9 mouse cellular contexts compared by ENCODE assay signal in genomic region chr12:84038691-84039111, GRCm38 (mm10). TPM values are rescaled to one million over a fixed set of nuclear protein-coding genes. Genes with fewer than 3 reads are reported as not detected.
DNase-seq lines count a peak whose midpoint lies in the region; ATAC-seq and TF ChIP-seq lines count a peak whose summit lies in the region.
"Not testable (repeated sequence)": the region's sequence is repeated elsewhere in the genome, so short reads cannot be mapped to it uniquely, and the experiment has no call there.
"Had no signal": no experiment of that assay in that cellular context is flagged by ENCODE, and none has a peak within 500 bp of the region (broad histone marks: within the 10 kb centered on the region; RNA-seq: fewer than 3 reads in every experiment).

Gene Gm49366 (plus strand): TSS chr12:84038935.

- H3K4me3 ChIP-seq in hindbrain, postnatal 0 days (ENCODE audit: low read length) = peak within 1 kb of the TSS; percentile 42
- peak within 1 kb of the TSS; percentile 48 for H3K4me3 ChIP-seq in lung, embryonic 15.5 days
- peak within 1 kb of the TSS; percentile 47 for H3K4me3 ChIP-seq in neural tube, embryonic 15.5 days (replicated peaks)

- H3K9ac ChIP-seq in hindbrain, postnatal 0 days (replicated peaks; ENCODE audit: low read length) = peak within 1 kb of the TSS; percentile 48
- H3K9ac ChIP-seq in lung, embryonic 15.5 days = peak within 1 kb of the TSS; percentile 47
- H3K9ac ChIP-seq in neural tube, embryonic 15.5 days (replicated peaks) = peak within 1 kb of the TSS; percentile 40

- WGBS in hindbrain, postnatal 0 days = under 1% methylated on average over 39 of the region's 39 CpGs
- 3% methylated on average over 39 of the region's 39 CpGs for WGBS in lung, embryonic 15.5 days
- 3% methylated on average over 35 of the region's 39 CpGs for WGBS in neural tube, embryonic 15.5 days

- peak within 1 kb of the TSS; percentile 64 for H3K4me2 ChIP-seq in hindbrain, postnatal 0 days (ENCODE audit: low read depth, low read length)
- peak within 1 kb of the TSS; percentile 81 for H3K4me2 ChIP-seq in lung, embryonic 15.5 days
- peak within 1 kb of the TSS; percentile 67 for H3K4me2 ChIP-seq in neural tube, embryonic 15.5 days

- not testable (repeated sequence) for H3K9me3 ChIP-seq in hindbrain, postnatal 0 days (ENCODE audit: low read length); lung, embryonic 15.5 days; neural tube, embryonic 15.5 days (replicated peaks)

- not testable (repeated sequence) for TF ChIP-seq CTCF in hindbrain, postnatal 0 days (IDR thresholded peaks at IDR 0.05; ENCODE audit: low read depth)

- not testable (repeated sequence) for H3K4me1 ChIP-seq in hindbrain, postnatal 0 days (ENCODE audit: insufficient read depth, low read length); lung, embryonic 15.5 days; neural tube, embryonic 15.5 days

- ATAC-seq in hindbrain, postnatal 0 days = peak; percentile 80
- not testable (repeated sequence) for ATAC-seq in lung, embryonic 15.5 days (ENCODE audit: borderline replicate concordance, extremely low read depth, low FRiP score, low TSS enrichment)
- peak; percentile 53 for ATAC-seq in neural tube, embryonic 15.5 days (ENCODE audit: low FRiP score)

- peak; percentile 53 for DNase-seq in adrenal gland, postnatal 10 days
- peak; percentile 25 for DNase-seq in embryo, embryonic 11 days
- peak; percentile 91 for DNase-seq in heart, adult 11 months
- peak; percentile 48 for DNase-seq in hindbrain, postnatal 0 days (ENCODE audit: low spot score)
- DNase-seq in left cerebral cortex, adult 18-20 months (ENCODE audit: low spot score in 2 of 2) = peak; percentile 26 to 40
- peak; percentile 43 for DNase-seq in thymus, postnatal 4 days

- H3K27me3 ChIP-seq in hindbrain, postnatal 0 days (ENCODE audit: insufficient read depth, low read length); lung, embryonic 15.5 days; neural tube, embryonic 15.5 days (replicated peaks): not testable (repeated sequence)

- H3K27ac ChIP-seq in hindbrain, postnatal 0 days; lung, embryonic 15.5 days; neural tube, embryonic 15.5 days (replicated peaks): not testable (repeated sequence)

- not testable (repeated sequence) for H3K36me3 ChIP-seq in hindbrain, postnatal 0 days (ENCODE audit: insufficient read depth, low read length); lung, embryonic 15.5 days; neural tube, embryonic 15.5 days

RNA-seq across cellular contexts. Expression of gene Gm49366, which starts in this region (rescaled TPM):
- not detected for total RNA-seq in adrenal gland, postnatal 10 days (2021)
- not detected in 2 replicates for total RNA-seq in hindbrain, postnatal 0 days (2014; rRNA removed)
- polyA plus RNA-seq in hindbrain, postnatal 0 days (2015; fragmentation: Nextera tagmentation; extraction: Ambion mirVana) = not detected in 2 replicates
- total RNA-seq in left cerebral cortex, adult 18-20 months (2021) = 1 to 10 TPM in 1 of 2 experiments, not detected in 1; 1.5 TPM
- not detected in 2 replicates for polyA plus RNA-seq in lung, embryonic 15.5 days (2015; fragmentation: Nextera tagmentation; extraction: Ambion mirVana)
- polyA plus RNA-seq in neural tube, embryonic 15.5 days (2015; fragmentation: Nextera tagmentation; extraction: Ambion mirVana) = not detected in 2 replicates
- total RNA-seq: megakaryocyte progenitor cell, adult 5-6 weeks had no signal

Comparison
In these comparisons a context has a peak if more than half of its experiments do, and no peak if none do; other contexts are left out.
1. Peak in DNase-seq in adrenal gland, postnatal 10 days; RNA of the gene not detected or under 1 TPM.
2. Peak in DNase-seq, ATAC-seq, H3K4me3 ChIP-seq, H3K9ac ChIP-seq and H3K4me2 ChIP-seq in hindbrain, postnatal 0 days; RNA of the gene not detected or under 1 TPM.
3. Peak in ATAC-seq, H3K4me3 ChIP-seq, H3K9ac ChIP-seq and H3K4me2 ChIP-seq in neural tube, embryonic 15.5 days; RNA of the gene not detected or under 1 TPM.
4. DNase-seq: peak in every context shown above with its lines; median percentile 91 in heart, adult 11 months; 53 in adrenal gland, postnatal 10 days; 48 in hindbrain, postnatal 0 days; 43 in thymus, postnatal 4 days; 33 in left cerebral cortex, adult 18-20 months; 25 in embryo, embryonic 11 days.